Mouse (Mus musculus): ENCODE measurements at regions not wholly inside any gene's neighbourhood (a gene's known extent, or its start where the extent isn't known, plus 50 kb on each side); places are given as distances from the start of the nearest gene placed in this dataset.

DNA sequence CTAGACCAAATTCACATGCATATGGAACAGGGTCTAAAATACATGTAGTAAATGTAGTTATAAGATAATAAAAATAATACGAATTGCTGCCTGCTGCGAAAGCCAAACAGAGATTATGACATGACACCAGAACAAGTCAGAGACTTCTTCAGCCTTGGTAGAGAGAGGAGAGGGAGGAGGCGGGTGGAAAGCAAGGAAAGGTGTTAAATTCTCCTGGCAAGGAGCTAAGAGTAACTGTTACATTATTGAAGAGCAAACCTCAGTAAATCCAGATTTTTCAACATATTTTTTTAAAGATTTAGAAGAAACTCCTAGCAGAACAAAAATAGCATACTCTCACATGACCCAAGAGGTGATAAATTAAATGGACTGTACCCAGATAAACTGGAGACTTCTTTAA, 131.0 kb upstream of the Shisa6 start:
- no peak for TF ChIP-seq MAFK (IDR thresholded peaks at IDR 0.05; ENCODE audit: insufficient read depth, low read depth, low read length)
- no peak for TF ChIP-seq CHD2 (IDR thresholded peaks at IDR 0.05; ENCODE audit: low read depth, low read length)
- TF ChIP-seq ZC3H11A (IDR thresholded peaks at IDR 0.05; ENCODE audit: borderline replicate concordance, low read depth, low read length): no peak
- TF ChIP-seq HCFC1 (IDR thresholded peaks at IDR 0.05; ENCODE audit: borderline replicate concordance, insufficient read depth, low read length): no peak

All from ES-E14 (cell line).